Mouse (Mus musculus) c-Kit-positive CD71-positive TER-119-positive erythroid progenitor cells, embryonic 14.5 days (primary cell): Measurements from ENCODE around the gene Slx4.
"Not testable (repeated sequence)": the region's sequence is repeated elsewhere in the genome, so short reads cannot be mapped to it uniquely, and the experiment has no call there.

Source experiments
- DNase-seq: peaks from one replicate; pipeline ENCODE4 v3.0.0-alpha.2; 2013; ENCODE audit warnings: low spot score

The Slx4 gene

GRCm38 (mm10) chr16:4003489-4004398 is at the start of gene Slx4:
Gene Slx4, minus strand, starts transcription at chr16:4003770.
- DNase-seq, result peak; percentile 97

GRCm38 (mm10) chr16:4052601-4053000 is 49.0 kb upstream of the Slx4 start:
- DNase-seq, result no peak

- DNase-seq, result no peak
These were observed 42.0 kb upstream of the Slx4 start for GRCm38 (mm10) chr16:4045524-4045923.

GRCm38 (mm10) chr16:4044093-4044492 is 40.5 kb upstream of the Slx4 start:
- no peak for DNase-seq

- no peak for DNase-seq
These were observed 38.1 kb upstream of the Slx4 start for GRCm38 (mm10) chr16:4041646-4042045.

GRCm38 (mm10) chr16:4040206-4040605 is 36.6 kb upstream of the Slx4 start:
- no peak for DNase-seq

GRCm38 (mm10) chr16:4037690-4038089 is 34.1 kb upstream of the Slx4 start:
- no peak for DNase-seq

- DNase-seq, result no peak
These were observed 33.2 kb upstream of the Slx4 start, which contains the start of gene Dnase1 for GRCm38 (mm10) chr16:4036807-4037206. Gene Dnase1, plus strand, starts transcription at chr16:4036942.

GRCm38 (mm10) chr16:4035575-4035974 is 32.0 kb upstream of the Slx4 start:
- DNase-seq, result no peak

GRCm38 (mm10) chr16:4034476-4034875 is 30.9 kb upstream of the Slx4 start:
- no peak for DNase-seq

- DNase-seq, result peak; percentile 41
These were observed 30.4 kb upstream of the Slx4 start for GRCm38 (mm10) chr16:4033971-4034370.

GRCm38 (mm10) chr16:4032341-4032748 is 28.8 kb upstream of the Slx4 start:
- peak; percentile 42 for DNase-seq

- DNase-seq, result no peak
These were observed 28.1 kb upstream of the Slx4 start for GRCm38 (mm10) chr16:4031441-4032274.

GRCm38 (mm10) chr16:4030501-4030900 is 26.9 kb upstream of the Slx4 start:
- DNase-seq, result no peak

GRCm38 (mm10) chr16:4029371-4029841 is 25.8 kb upstream of the Slx4 start:
- DNase-seq, result no peak

GRCm38 (mm10) chr16:4027211-4027610 is 23.6 kb upstream of the Slx4 start:
- DNase-seq, result no peak

- DNase-seq, result no peak
These were observed 23.1 kb upstream of the Slx4 start for GRCm38 (mm10) chr16:4026672-4027071.

- no peak for DNase-seq
These were observed 19.1 kb upstream of the Slx4 start for GRCm38 (mm10) chr16:4022719-4023118.

- DNase-seq, result no peak
These were observed 17.7 kb upstream of the Slx4 start for GRCm38 (mm10) chr16:4021241-4021640.

GRCm38 (mm10) chr16:4017466-4017865 is 13.9 kb upstream of the Slx4 start:
- not testable (repeated sequence) for DNase-seq

GRCm38 (mm10) chr16:4016786-4017185 is 13.2 kb upstream of the Slx4 start:
- DNase-seq, result not testable (repeated sequence)

GRCm38 (mm10) chr16:4014040-4014668 is 10.6 kb upstream of the Slx4 start:
- no peak for DNase-seq
